In genomic region chr15:27884347-27885250, GRCm38 (mm10) we compare ENCODE assay signal across 9 mouse cellular contexts.
DNase-seq lines count a peak whose midpoint lies in the region; ATAC-seq and TF ChIP-seq lines count a peak whose summit lies in the region.
"Had no signal": no experiment of that assay in that cellular context is flagged by ENCODE, and none has a peak within 500 bp of the region (broad histone marks: within the 10 kb centered on the region; RNA-seq: fewer than 3 reads in every experiment).

No protein-coding gene starts in this region.

- no peak overlapping the region for H3K4me2 ChIP-seq in hindbrain, postnatal 0 days (ENCODE audit: low read depth, low read length)

- peaks cover 33% of the 10 kb centered on the region for H3K36me3 ChIP-seq in hindbrain, postnatal 0 days (ENCODE audit: insufficient read depth, low read length)

- no peaks in the 10 kb centered on the region; the same call in 1 of the 2 replicates for H3K4me1 ChIP-seq in hindbrain, postnatal 0 days (ENCODE audit: insufficient read depth, low read length)

- ATAC-seq in hindbrain, postnatal 0 days, result peak; percentile 82

- no peak overlapping the region for H3K4me3 ChIP-seq in hindbrain, postnatal 0 days (ENCODE audit: low read length)
- H3K4me3 ChIP-seq: myocyte had no signal

- peak overlapping the region; percentile 60; the same call in 1 of the 2 replicates for H3K27ac ChIP-seq in hindbrain, postnatal 0 days

- H3K27me3 ChIP-seq in hindbrain, postnatal 0 days (ENCODE audit: insufficient read depth, low read length), result no peaks in the 10 kb centered on the region

- no peak overlapping the region for H3K9ac ChIP-seq in hindbrain, postnatal 0 days (replicated peaks; ENCODE audit: low read length)

- peak; percentile 93 for TF ChIP-seq CTCF in hindbrain, postnatal 0 days (IDR thresholded peaks at IDR 0.05; ENCODE audit: low read depth)

- WGBS in hindbrain, postnatal 0 days, result 65% methylated on average over 17 of the region's 17 CpGs

- peak; percentile 78 for DNase-seq in ZHBTc4 (ENCODE audit: low read depth, low spot score)
- peak; percentile 91 to 95 for DNase-seq in cerebellum, postnatal 10 days
- DNase-seq in frontal cortex, postnatal 14 days (ENCODE audit: low spot score in 2 of 2), result peak; percentile 64 to 80
- peak; percentile 91 for DNase-seq in hindbrain, postnatal 0 days (ENCODE audit: low spot score)
- peak; percentile 66 to 77 for DNase-seq in layer of hippocampus, postnatal 36 days
- peak; percentile 89 for DNase-seq in lung, postnatal 36 days
- DNase-seq in retina, postnatal 7 days (ENCODE audit: low read depth, low spot score), result peak; percentile 71
- DNase-seq in urinary bladder, postnatal 10 days (ENCODE audit: low spot score), result peak; percentile 45

- H3K9me3 ChIP-seq in hindbrain, postnatal 0 days (ENCODE audit: low read length), result no peaks in the 10 kb centered on the region
